Mouse (Mus musculus) neural tube, embryonic 11.5 days (tissue): Measurements from ENCODE around the gene Ndufs7. TPM values are rescaled to one million over a fixed set of nuclear protein-coding genes. Genes with fewer than 3 reads are reported as not detected.

Experiments
- ATAC-seq: fragments of 200-750 bp; cut with Nextera tagmentation; 2 replicates; pipeline ENCODE4 v1.8.0; 2017; ENCODE audit warnings: moderate number of reproducible peaks, mild to moderate bottlenecking, moderate TSS enrichment, moderate library complexity; ENCODE audit not compliant: insufficient read depth, low FRiP score, low TSS enrichment
- DNase-seq: peaks from one replicate; pipeline ENCODE4 v3.0.0-alpha.2; 2015; ENCODE audit warnings: low spot score
- H3K27ac ChIP-seq: fragments of 300-500 bp; sonication (generic); 2 replicates; pipeline ENCODE4 v1.5.1; 2014; ENCODE audit warnings: low read depth, mild to moderate bottlenecking, low read length
- H3K27me3 ChIP-seq: fragments of 300-500 bp; sonication (generic); 2 replicates; pipeline ENCODE4 v1.6.1; 2014; ENCODE audit warnings: mild to moderate bottlenecking, low read length, mixed read lengths; ENCODE audit not compliant: control insufficient read depth, insufficient read depth
- H3K36me3 ChIP-seq: fragments of 300-500 bp; sonication (generic); 2 replicates; pipeline ENCODE4 v1.6.1; 2014; ENCODE audit warnings: mild to moderate bottlenecking, low read length, moderate library complexity, mixed read lengths; ENCODE audit not compliant: control insufficient read depth, insufficient read depth
- H3K4me1 ChIP-seq: fragments of 300-500 bp; sonication (generic); 2 replicates; pipeline ENCODE4 v1.6.1; 2014; ENCODE audit warnings: low read length, mixed read lengths; ENCODE audit not compliant: control insufficient read depth, insufficient read depth
- H3K4me2 ChIP-seq: fragments of 300-500 bp; sonication (generic); 2 replicates; pipeline ENCODE4 v1.6.1; 2014; ENCODE audit warnings: low read depth, mild to moderate bottlenecking, moderate library complexity
- H3K4me3 ChIP-seq: fragments of 300-500 bp; sonication (generic); 2 replicates; pipeline ENCODE4 v1.5.1; 2014; ENCODE audit warnings: low read depth, low read length
- H3K9ac ChIP-seq: fragments of 300-500 bp; sonication (generic); 2 replicates; pipeline ENCODE4 v1.6.1; 2014; ENCODE audit warnings: mild to moderate bottlenecking, low read length
- H3K9me3 ChIP-seq: fragments of 300-500 bp; sonication (generic); 2 replicates; pipeline ENCODE4 v1.6.1; 2016; ENCODE audit warnings: low read length; ENCODE audit not compliant: control insufficient read depth
- WGBS: fragments of 180-500 bp; shearing (Covaris S2); extraction: QIAGEN DNeasy Blood & Tissue Kit; methylation state at CpG from one replicate; pipeline ENCODE4 v1.1.7; 2014; 5-methylcytosine and 5-hydroxymethylcytosine counted together
- polyA plus RNA-seq: library from polyadenylated mRNA; unstranded; fragments of >200 nt; fragmentation: Nextera tagmentation; extraction: Ambion mirVana; gene quantifications from 2 replicates; pipeline ENCODE4 v1.2.1, GENCODE M21; 2014

Ndufs7 gene
- polyA plus RNA-seq, 1 experiment from 2014 or later, result 261 TPM

DNA sequence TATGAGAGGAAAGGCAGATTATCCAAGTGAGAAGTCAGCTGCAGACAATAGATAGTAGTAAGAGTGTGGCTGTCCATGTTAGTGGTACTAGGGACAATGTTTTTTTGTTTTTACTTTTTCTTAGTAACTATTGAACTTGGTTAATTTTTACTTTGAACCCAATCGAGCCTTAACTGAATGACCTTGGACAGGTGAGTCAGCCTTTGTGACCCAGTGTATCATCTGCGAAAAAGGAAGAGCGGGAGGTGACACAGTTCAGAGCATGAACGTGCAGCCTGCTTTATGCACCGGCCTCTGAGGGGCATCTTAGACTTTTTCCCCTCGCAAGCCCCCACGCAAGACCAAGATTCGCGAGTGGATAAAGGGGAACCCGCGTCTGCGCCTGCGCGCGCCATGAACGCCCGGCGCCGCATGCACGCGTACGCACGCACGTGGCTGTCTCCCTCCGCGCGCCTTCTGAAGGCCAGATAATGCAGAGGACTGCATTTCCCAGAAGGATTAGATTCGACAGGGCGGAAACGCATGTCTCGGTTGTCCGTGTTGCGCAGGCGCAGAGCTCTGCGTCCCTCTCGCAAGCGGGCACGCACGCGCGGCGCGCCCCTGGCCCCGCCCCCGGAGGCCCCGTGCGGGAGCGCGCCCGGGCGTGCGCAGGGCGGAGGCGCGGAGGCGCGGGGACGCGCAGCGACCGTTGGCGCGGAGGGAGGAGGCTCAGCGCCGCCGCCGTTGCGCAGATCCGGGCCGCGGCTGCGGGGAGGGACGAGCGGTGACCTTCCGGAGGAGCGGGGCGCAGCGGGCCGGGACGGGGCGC, 15.6 kb downstream of the Ndufs7 start:
- Histone ChIP-seq H3K4me3 (peak overlapping the region; percentile 91), H3K36me3 (no peaks in the 10 kb centered on the region), H3K4me1 (peaks cover 32% of the 10 kb centered on the region), H3K4me2 (peak overlapping the region; percentile 78), H3K27me3 (no peaks in the 10 kb centered on the region), H3K27ac (peak overlapping the region; percentile 34; the same call in 1 of the 2 replicates), H3K9ac (peak overlapping the region; percentile 95), H3K9me3 (no peaks in the 10 kb centered on the region)
- DNase-seq, result peak; percentile 99
- WGBS, result 4% methylated on average over 36 of the region's 81 CpGs
- peak; percentile 58; the same call in 1 of the 2 replicates for ATAC-seq

DNA sequence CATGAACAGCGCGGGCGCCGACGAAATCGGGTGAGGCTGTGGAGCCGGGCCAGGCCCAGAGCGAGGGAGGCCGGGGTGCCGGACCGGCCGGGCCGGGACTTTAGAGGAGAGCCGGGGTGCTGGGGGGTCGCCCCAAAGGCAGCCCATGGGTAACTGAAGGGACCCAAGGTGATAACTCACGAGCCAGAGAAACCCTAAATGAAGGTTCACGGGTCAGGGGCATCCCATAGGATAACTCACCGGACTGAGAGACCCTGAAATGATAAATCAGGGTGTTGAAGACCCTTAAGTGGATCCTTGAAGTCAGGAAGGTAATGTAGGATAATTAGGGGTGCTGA, 16.2 kb downstream of the Ndufs7 start:
- Histone ChIP-seq H3K9me3 (no peaks in the 10 kb centered on the region), H3K9ac (peak overlapping the region; percentile 95), H3K4me1 (peaks cover 27% of the 10 kb centered on the region), H3K36me3 (no peaks in the 10 kb centered on the region), H3K4me3 (peak overlapping the region; percentile 91), H3K4me2 (peak overlapping the region; percentile 78), H3K27me3 (no peaks in the 10 kb centered on the region), H3K27ac (peak overlapping the region; percentile 34; the same call in 1 of the 2 replicates)
- ATAC-seq, result peak; percentile 7; the same call in 1 of the 2 replicates
- no peak for DNase-seq
- under 1% methylated on average over 18 of the region's 18 CpGs for WGBS

DNA sequence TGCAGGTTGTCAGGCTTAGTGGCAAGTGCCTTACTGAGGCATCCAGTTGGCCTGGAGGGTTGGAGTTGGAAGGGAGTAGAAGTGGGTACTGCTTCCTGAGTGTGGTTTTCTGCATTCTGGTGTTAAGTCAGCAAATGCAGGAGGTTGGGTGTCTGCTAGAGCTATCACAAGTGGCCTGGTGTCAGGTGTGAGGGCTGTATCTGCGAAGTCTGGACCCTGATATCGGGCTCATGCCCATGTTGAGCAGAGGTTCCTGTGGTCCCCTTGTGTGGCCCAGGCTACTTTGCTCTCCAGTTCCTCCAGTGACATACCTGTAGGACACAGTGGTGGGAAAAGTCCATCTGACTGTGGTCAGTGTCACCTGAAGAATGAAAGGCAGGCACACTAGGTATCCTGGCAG, 21.2 kb downstream of the Ndufs7 start:
- Histone ChIP-seq H3K9ac (no peak overlapping the region), H3K27me3 (no peaks in the 10 kb centered on the region), H3K4me2 (no peak overlapping the region), H3K27ac (no peak overlapping the region), H3K4me1 (peaks cover 20% of the 10 kb centered on the region), H3K36me3 (peaks cover 7% of the 10 kb centered on the region), H3K4me3 (no peak overlapping the region), H3K9me3 (no peaks in the 10 kb centered on the region)
- DNase-seq (no peak), ATAC-seq (no peak)
- WGBS, result 95% methylated on average over 2 of the region's 2 CpGs

DNA sequence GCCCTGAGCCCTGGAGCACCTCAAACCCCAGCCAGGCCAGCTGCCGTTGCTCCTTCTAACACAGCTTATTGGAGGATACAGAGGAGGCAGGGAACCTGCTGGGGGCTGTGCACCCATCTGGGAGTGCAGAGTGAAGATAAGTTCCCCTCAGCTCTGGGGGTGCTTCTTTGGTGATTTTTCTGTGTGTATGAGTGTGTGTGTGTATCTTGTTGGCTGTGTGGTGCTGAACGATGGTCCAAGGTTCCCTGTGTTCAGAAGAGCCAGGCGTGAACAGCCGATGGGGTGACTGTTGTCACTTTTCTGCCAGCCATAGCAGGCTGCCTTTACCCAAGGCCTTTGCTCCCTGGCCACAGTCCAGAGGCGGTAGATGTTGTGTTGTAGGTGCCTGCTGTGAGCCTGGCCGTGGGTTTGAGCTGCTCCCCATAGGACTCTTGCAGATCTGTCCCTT, 21.8 kb downstream of the Ndufs7 start:
- ATAC-seq, result no peak
- WGBS, result 86% methylated on average over 6 of the region's 6 CpGs
- H3K4me2 ChIP-seq, result no peak overlapping the region
- DNase-seq, result no peak
- no peak overlapping the region for H3K4me3 ChIP-seq
- H3K27ac ChIP-seq, result no peak overlapping the region
- H3K9ac ChIP-seq, result no peak overlapping the region; the same call in 1 of the 2 replicates
- H3K9me3 ChIP-seq, result no peaks in the 10 kb centered on the region
- peaks cover 18% of the 10 kb centered on the region for H3K4me1 ChIP-seq
- H3K36me3 ChIP-seq, result peaks cover 7% of the 10 kb centered on the region
- no peaks in the 10 kb centered on the region for H3K27me3 ChIP-seq

DNA sequence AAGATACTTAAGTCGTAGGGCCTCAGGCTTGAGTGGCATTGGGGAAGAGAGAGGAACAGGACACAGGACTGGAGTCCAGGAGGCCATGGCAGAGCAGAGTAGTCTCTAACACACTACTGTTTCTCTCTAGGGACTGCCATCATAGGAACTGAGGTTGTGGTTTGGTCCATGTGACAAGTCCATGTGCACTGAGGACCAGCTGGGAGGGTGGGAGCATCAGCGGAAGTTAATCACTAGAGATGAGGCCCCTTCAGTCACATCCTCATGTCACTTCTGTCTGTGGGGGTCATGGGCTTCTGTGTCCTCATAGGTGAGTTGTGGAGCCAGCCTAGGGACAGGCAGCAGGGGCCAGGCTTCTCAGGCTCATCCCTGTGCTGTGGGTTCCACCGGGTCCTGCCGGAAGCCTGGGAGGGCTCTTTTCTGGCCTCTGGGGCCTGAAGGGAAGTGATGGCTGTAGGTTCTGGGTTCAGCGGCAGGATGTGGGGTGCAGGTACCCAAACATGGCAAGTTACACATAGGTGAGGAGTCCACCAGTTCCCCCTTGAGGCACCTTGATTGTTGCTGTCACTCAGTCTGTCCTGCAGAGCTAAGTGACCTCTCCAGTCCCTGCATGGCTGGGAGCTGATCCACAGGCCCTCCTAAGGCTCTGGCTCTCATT, 22.4 kb downstream of the Ndufs7 start:
- Histone ChIP-seq H3K4me2 (no peak overlapping the region), H3K9ac (no peak overlapping the region), H3K27me3 (no peaks in the 10 kb centered on the region), H3K4me3 (no peak overlapping the region), H3K9me3 (no peaks in the 10 kb centered on the region), H3K4me1 (peaks cover 13% of the 10 kb centered on the region), H3K36me3 (peaks cover 12% of the 10 kb centered on the region), H3K27ac (no peak overlapping the region)
- 95% methylated on average over 5 of the region's 5 CpGs for WGBS
- ATAC-seq (no peak), DNase-seq (no peak)

DNA sequence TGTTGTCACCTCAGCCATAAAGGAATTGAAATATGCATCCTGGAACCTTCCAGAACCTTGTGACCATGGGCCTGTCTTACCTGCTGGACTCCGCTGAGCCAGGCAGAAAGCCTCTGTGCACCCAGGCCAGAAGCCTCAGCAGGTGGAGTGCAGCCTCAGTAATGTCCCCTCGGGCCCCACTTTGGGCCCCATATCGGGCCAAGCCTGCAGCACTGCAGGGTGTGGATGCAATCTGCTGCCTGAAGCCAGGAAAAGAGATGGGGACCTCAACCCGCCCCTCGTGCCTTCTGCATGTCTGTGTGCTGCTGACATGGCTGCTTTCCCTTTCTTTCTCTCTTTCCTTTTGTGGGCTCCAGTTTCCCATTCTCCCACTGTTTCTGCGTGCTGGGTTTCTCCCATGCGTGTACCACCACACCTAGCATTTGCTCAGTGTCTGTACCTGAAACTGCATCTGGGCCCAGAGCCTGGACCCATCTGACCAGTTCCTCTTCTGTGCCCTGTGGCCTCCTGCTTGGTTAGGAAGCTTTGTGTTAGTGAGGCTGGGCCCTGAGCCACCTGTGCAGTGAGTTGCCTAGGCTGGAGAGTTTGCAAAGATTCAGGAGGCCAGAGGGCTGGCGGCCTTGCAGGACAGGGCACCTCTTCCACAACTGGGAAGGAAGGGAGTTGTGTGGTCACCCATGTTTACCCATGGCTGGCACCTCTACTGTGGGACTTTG, 23.1 kb downstream of the Ndufs7 start:
- Histone ChIP-seq H3K27me3 (no peaks in the 10 kb centered on the region), H3K4me2 (no peak overlapping the region), H3K4me3 (no peak overlapping the region), H3K9ac (no peak overlapping the region), H3K4me1 (peaks cover 7% of the 10 kb centered on the region), H3K36me3 (peaks cover 15% of the 10 kb centered on the region), H3K27ac (no peak overlapping the region), H3K9me3 (no peaks in the 10 kb centered on the region)
- 94% methylated on average over 8 of the region's 8 CpGs for WGBS
- no peak for ATAC-seq
- no peak for DNase-seq

DNA sequence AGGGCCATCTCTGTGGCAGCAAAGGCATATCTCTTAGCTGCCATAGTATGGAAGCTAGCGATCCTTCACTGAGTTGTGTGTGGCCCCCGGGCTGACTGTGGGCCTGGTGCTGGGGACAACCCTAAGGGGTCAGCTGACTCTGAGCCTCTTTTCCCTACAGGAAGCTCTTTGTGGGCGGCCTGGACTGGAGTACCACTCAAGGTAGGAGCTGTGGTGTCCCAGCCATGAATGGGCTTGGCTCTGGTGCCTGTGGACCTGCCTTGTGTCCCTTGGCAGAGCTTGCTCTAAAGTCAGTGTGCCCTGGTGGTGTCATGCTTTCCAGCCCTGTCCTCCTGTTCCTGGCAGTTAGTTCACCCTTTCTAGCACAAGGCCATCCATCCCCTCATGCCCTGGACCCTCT, 24.9 kb downstream of the Ndufs7 start:
- Histone ChIP-seq H3K9me3 (no peaks in the 10 kb centered on the region), H3K4me3 (no peak overlapping the region), H3K36me3 (peaks cover 30% of the 10 kb centered on the region), H3K4me1 (no peaks in the 10 kb centered on the region; the same call in 1 of the 2 replicates), H3K27me3 (no peaks in the 10 kb centered on the region), H3K4me2 (no peak overlapping the region), H3K9ac (no peak overlapping the region), H3K27ac (no peak overlapping the region)
- ATAC-seq, result no peak
- 89% methylated on average over 3 of the region's 3 CpGs for WGBS
- no peak for DNase-seq

DNA sequence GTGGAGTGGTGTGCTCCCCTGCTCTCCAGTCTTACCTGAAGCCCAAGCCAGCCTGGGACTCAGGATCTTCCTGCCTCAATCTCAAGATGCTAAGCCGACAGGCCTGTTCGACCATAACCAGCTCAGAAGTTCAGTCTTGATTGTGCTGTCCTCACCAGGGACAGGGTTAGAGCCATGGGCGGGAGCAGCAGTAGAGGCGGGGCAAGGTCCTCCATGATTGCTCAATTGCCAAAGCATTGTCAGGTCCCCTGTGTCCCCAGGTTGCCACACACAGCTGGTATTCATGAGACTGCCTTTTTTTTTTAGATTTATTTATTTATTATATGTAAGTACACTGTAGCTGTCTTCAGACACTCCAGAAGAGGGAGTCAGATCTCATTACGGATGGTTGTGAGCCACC, 27.3 kb downstream of the Ndufs7 start:
- H3K27me3 ChIP-seq, result no peaks in the 10 kb centered on the region
- DNase-seq (no peak), ATAC-seq (no peak)
- peaks cover 34% of the 10 kb centered on the region for H3K36me3 ChIP-seq
- no peaks in the 10 kb centered on the region for H3K4me1 ChIP-seq
- H3K4me2 ChIP-seq, result no peak overlapping the region
- 89% methylated on average over 5 of the region's 5 CpGs for WGBS
- no peaks in the 10 kb centered on the region for H3K9me3 ChIP-seq
- H3K9ac ChIP-seq, result no peak overlapping the region
- H3K27ac ChIP-seq, result no peak overlapping the region
- no peak overlapping the region for H3K4me3 ChIP-seq
